Mouse (Mus musculus) cerebellum, postnatal 25 days (tissue): ENCODE data around the gene Wars2.

ENCODE experiments used
- DNase-seq, 2 experiments: peaks; one replicate each; pipeline ENCODE4 v3.0.0; 2021; ENCODE audit warnings: mixed read lengths in 2 of 2

The Wars2 gene

DNA sequence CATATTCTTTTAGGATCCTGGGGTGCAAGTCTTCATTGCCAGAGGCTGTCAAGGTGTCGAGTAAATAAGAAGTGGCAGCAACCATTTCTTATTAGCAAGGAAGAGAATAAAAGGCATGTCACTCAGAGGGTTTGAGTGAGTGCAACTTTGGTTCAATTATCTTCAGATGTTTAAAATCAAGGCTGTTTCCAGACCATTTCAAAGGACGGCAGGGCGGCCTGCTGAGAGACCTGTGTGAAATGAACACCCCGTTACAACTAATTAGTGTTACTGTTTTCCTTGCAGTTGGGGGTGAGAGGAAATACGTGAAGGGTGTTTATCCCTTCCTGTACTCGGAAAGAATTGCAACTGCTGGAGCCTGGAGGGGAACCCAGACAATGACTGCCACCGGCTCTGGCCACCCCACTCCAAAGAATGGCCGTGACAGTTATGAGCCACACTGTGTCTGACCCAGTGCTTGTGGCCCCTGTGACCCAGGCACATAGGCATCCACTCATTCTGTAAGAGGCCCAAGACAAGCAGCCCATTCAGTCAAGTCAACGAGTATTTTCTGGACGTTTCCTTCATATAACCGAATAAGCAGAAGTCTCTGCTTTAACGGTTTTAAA is 137.2 kb downstream of the Wars2 start:
- DNase-seq, result no peak

DNA sequence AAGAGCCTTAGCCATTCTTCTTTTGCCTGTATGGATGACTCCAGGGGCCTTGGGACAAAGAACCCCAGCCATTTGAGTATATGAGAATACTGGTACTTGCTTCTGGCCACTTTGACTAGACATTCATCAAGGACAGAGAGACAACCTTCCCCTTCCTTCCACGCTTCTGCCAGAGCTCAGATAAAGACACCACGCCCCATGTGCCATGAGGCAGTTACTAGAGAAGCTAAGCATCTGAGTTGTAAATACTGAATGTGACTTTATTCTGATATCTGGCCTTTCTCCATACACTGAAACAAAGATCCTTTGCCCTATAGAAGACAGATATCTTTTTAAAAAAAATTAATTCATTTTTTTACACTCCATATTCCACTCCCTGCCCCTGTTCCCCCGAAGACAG is 138.8 kb downstream of the Wars2 start:
- DNase-seq, result no peak

DNA sequence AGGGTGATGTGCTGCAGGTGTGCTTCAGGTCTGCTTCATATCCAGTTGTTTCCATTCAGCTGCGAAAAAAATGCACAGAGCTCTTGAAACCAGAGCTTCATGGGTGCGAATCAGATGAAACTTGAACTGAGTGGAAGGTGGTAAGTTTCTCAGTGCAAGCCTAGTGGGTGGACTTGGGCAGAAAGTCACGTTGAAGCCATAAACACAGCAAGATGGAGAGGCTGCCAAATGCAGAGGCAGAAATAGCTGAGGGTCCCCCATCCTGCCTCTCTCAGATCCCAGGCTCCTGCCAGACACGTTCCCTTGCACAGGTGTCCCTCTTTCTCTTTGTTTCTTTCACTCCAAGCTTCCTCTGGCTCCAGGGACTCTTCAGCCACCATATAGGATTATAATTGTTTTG is 140.6 kb downstream of the Wars2 start:
- no peak for DNase-seq

DNA sequence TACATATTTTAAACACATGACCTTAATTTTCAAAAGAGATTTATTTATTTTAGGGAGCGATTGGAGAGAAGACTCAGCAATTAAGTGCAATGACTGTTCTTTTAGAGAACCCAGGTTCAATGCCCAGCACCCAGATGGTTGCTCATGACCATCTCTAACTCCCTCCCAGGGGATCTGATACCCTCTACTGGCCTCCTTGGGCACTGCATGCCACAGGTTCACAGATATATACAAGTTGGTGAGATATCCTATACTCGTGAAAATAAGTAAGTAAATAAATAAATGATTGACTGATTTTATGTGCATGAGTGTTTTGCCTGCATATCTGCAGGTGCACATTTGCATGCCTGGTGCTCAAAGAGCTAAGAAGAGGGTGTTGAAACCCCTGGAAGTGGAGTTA is 147.4 kb downstream of the Wars2 start:
- no peak for DNase-seq
